Mouse (Mus musculus) intestine, embryonic 14.5 days (tissue): ENCODE data around the gene Hoxd12. TPM values are rescaled to one million over a fixed set of nuclear protein-coding genes. Genes with fewer than 3 reads are reported as not detected.

Source experiments
- ATAC-seq: fragments of 200-750 bp; cut with Nextera tagmentation; replicated peaks from 2 replicates; pipeline ENCODE4 v1.8.0; 2017; ENCODE audit warnings: low read depth, moderate number of reproducible peaks, moderate TSS enrichment, moderate library complexity; ENCODE audit not compliant: low FRiP score, low TSS enrichment
- DNase-seq: peaks from one replicate; pipeline ENCODE4 v3.0.0-alpha.2; 2018; ENCODE audit warnings: low spot score
- H3K27ac ChIP-seq: fragments of 300-500 bp; sonication (generic); 2 replicates; pipeline ENCODE4 v1.5.1; 2014; ENCODE audit warnings: low read depth, mild to moderate bottlenecking, control low read depth
- H3K27me3 ChIP-seq: fragments of 300-500 bp; sonication (generic); replicated peaks from 2 replicates; pipeline ENCODE4 v1.6.1; 2014; ENCODE audit warnings: low read length, control low read depth; ENCODE audit not compliant: control insufficient read depth, insufficient read depth
- H3K36me3 ChIP-seq: fragments of 300-500 bp; sonication (generic); 2 replicates; pipeline ENCODE4 v1.6.1; 2014; ENCODE audit warnings: low read length, control low read depth; ENCODE audit not compliant: control insufficient read depth, insufficient read depth
- H3K4me1 ChIP-seq: fragments of 300-500 bp; sonication (generic); replicated peaks from 2 replicates; pipeline ENCODE4 v1.6.1; 2014; ENCODE audit warnings: low read length, control low read depth, mixed read lengths; ENCODE audit not compliant: control insufficient read depth, insufficient read depth
- H3K4me2 ChIP-seq: fragments of 300-500 bp; sonication (generic); 2 replicates; pipeline ENCODE4 v1.6.1; 2014; ENCODE audit warnings: low read length
- H3K4me3 ChIP-seq: fragments of 300-500 bp; sonication (generic); 2 replicates; pipeline ENCODE4 v1.5.1; 2014; ENCODE audit warnings: low read depth, low read length, control low read depth, mixed read lengths
- H3K9ac ChIP-seq: fragments of 300-500 bp; sonication (generic); 2 replicates; pipeline ENCODE4 v1.6.1; 2014; ENCODE audit warnings: mild to moderate bottlenecking, low read length
- H3K9me3 ChIP-seq: fragments of 300-500 bp; sonication (generic); 2 replicates; pipeline ENCODE4 v1.6.1; 2016; ENCODE audit warnings: low read length, control low read depth; ENCODE audit not compliant: control insufficient read depth
- WGBS: fragments of 180-500 bp; shearing (Covaris S2); extraction: QIAGEN DNeasy Blood & Tissue Kit; methylation state at CpG from one replicate; pipeline ENCODE4 v1.1.7; 2014; 5-methylcytosine and 5-hydroxymethylcytosine counted together
- polyA plus RNA-seq: library from polyadenylated mRNA; unstranded; fragments of >200 nt; fragmentation: Nextera tagmentation; extraction: Ambion mirVana; gene quantifications from 2 replicates; pipeline ENCODE4 v1.2.1, GENCODE M21; 2014

Hoxd12 gene
- polyA plus RNA-seq, 1 experiment from 2014 or later = 0.34 TPM

DNA sequence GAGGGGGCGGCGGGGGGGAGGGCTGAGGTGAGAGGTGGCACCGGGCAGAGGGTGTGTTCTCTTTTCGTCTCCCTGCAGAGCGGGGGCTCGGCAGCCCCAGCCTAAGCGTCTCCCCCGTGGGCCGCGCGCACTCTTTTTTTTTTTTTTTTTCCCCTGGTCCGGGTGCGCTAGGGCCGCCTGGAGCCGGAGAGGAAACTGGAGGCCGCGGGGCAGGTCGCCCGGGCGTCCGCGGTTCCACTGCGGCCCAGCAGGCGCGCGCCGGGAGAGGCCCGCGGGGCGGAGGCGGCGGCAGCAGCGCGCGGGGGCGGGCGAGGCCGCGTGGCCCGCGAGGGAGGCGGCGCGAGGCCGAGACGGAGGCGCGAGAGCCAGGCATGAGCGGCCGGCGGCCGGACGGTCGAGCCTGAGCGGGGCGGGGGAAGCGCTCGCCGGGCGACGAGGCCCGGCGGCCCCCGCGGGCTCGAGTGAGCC, 30.2 kb downstream of the Hoxd12 start:
- H3K36me3 ChIP-seq = no peaks in the 10 kb centered on the region
- peaks cover 94% of the 10 kb centered on the region for H3K27me3 ChIP-seq
- WGBS = 0% methylated on average over 41 of the region's 66 CpGs
- H3K4me2 ChIP-seq = peak overlapping the region; percentile 64
- H3K27ac ChIP-seq = peak overlapping the region; percentile 82
- ATAC-seq = 0 out of 2 replicates have a peak, but pooled peaks have one; percentile 11
- no peaks in the 10 kb centered on the region for H3K9me3 ChIP-seq
- no peaks in the 10 kb centered on the region for H3K4me1 ChIP-seq
- peak overlapping the region; percentile 72 for H3K9ac ChIP-seq
- DNase-seq = no peak
- H3K4me3 ChIP-seq = peak overlapping the region; percentile 52

DNA sequence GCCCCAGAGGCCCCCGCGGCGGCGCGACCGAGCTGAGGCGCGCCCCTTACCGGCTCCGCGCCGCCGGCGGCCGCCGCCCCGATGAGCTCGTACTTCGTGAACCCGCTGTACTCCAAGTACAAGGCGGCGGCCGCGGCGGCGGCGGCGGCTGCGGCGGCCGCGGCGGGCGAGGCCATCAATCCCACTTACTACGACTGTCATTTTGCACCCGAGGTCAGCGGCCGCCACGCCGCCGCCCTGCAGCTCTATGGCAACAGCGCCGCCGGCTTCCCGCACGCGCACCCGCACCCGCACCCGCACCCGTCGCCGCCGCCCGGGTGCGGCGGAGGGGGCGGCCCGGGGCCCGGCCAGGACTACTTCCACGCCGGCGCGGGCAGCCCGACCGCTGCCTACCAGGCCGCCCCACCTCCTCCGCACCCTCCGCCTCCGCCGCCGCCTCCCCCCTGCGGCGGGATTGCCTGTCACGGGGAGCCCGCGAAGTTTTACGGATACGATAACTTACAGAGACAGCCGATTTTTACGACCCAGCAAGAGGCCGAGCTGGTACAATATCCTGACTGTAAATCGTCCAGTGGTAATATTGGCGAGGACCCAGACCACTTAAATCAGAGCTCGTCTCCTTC, 30.8 kb downstream of the Hoxd12 start:
- Histone ChIP-seq H3K4me3 (peak overlapping the region; percentile 52), H3K27me3 (peaks cover 93% of the 10 kb centered on the region), H3K4me1 (no peaks in the 10 kb centered on the region), H3K27ac (peak overlapping the region; percentile 82), H3K4me2 (peak overlapping the region; percentile 64), H3K9me3 (no peaks in the 10 kb centered on the region), H3K9ac (peak overlapping the region; percentile 72), H3K36me3 (no peaks in the 10 kb centered on the region)
- under 1% methylated on average over 63 of the region's 85 CpGs for WGBS
- ATAC-seq (peak; percentile 53), DNase-seq (no peak)

DNA sequence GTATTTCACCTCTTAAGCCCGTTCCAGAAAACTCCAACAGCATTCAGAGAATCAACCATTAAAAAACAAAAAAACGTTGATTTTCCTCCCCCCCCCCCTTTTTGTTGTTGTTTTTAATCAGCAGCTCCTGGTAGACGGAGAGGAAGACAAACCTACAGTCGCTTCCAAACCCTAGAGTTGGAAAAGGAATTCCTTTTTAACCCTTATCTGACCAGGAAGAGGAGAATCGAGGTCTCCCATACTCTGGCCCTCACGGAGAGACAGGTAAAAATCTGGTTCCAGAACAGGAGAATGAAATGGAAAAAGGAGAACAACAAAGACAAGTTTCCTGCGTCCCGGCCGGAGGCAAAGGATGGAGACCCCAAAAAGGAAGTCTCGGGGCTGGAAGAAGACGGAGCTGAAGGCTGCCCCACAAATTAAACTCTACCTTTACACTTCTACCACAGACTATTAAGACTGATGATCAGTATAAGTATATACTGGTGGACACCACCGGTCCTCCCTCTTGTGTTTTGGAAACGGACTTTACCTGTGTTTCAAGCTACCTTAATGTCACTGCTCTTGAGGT, 31.7 kb downstream of the Hoxd12 start:
- no peaks in the 10 kb centered on the region for H3K9me3 ChIP-seq
- H3K36me3 ChIP-seq = no peaks in the 10 kb centered on the region
- peak overlapping the region; percentile 64 for H3K4me2 ChIP-seq
- peak overlapping the region; percentile 69 for H3K27ac ChIP-seq
- DNase-seq = no peak
- WGBS = 7% methylated on average over 13 of the region's 13 CpGs
- peaks cover 90% of the 10 kb centered on the region for H3K27me3 ChIP-seq
- no peak for ATAC-seq
- peak overlapping the region; percentile 52 for H3K4me3 ChIP-seq
- H3K4me1 ChIP-seq = no peaks in the 10 kb centered on the region
- peak overlapping the region; percentile 72 for H3K9ac ChIP-seq

DNA sequence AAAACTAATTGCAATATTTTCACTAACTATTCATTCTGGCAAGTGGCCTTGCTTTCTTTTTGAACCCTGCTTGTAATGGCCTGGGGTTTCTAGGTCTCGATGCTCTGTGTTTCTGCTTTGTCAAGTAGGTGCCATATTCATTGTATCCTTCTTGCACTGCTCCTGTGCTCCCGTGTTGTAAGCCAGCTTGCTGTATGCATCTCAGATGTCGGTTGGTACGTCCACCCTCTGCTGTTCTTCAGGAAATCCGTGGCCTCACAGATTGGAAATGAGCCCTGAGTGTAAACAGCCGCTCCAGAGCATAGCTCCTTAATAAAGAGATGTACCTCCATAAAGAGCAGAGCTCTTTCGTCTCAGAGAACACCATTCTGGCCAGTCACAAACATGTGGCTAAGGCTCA, 32.8 kb downstream of the Hoxd12 start:
- peaks cover 85% of the 10 kb centered on the region for H3K27me3 ChIP-seq
- DNase-seq = no peak
- 33% methylated on average over 7 of the region's 7 CpGs for WGBS
- H3K4me3 ChIP-seq = peak overlapping the region; percentile 52
- H3K4me1 ChIP-seq = no peaks in the 10 kb centered on the region
- no peaks in the 10 kb centered on the region for H3K9me3 ChIP-seq
- peak overlapping the region; percentile 64 for H3K4me2 ChIP-seq
- peak overlapping the region; percentile 34; the same call in 1 of the 2 replicates for H3K9ac ChIP-seq
- ATAC-seq = no peak
- H3K36me3 ChIP-seq = no peaks in the 10 kb centered on the region
- H3K27ac ChIP-seq = no peak overlapping the region

DNA sequence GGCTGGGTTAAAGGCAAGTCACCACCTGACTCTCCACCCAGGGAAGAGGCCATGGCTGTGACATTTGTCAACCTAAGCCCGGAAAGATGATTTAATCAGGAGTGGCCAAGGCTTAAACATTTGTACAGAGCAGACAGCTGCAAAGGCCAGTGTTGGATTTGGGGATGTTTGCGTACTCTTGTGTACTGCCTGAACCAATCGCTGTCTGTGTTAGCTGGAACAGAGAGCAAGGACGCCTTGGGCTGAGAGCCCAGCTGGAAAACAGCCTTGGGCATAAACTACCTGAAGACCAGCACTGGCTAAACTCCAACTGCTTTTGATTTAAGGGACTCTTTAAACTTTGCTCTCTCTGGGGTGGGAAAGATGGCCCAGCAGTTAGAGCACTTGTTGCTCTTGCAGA, 33.9 kb downstream of the Hoxd12 start:
- DNase-seq = no peak
- Histone ChIP-seq H3K27me3 (peaks cover 85% of the 10 kb centered on the region), H3K4me2 (no peak overlapping the region)

DNA sequence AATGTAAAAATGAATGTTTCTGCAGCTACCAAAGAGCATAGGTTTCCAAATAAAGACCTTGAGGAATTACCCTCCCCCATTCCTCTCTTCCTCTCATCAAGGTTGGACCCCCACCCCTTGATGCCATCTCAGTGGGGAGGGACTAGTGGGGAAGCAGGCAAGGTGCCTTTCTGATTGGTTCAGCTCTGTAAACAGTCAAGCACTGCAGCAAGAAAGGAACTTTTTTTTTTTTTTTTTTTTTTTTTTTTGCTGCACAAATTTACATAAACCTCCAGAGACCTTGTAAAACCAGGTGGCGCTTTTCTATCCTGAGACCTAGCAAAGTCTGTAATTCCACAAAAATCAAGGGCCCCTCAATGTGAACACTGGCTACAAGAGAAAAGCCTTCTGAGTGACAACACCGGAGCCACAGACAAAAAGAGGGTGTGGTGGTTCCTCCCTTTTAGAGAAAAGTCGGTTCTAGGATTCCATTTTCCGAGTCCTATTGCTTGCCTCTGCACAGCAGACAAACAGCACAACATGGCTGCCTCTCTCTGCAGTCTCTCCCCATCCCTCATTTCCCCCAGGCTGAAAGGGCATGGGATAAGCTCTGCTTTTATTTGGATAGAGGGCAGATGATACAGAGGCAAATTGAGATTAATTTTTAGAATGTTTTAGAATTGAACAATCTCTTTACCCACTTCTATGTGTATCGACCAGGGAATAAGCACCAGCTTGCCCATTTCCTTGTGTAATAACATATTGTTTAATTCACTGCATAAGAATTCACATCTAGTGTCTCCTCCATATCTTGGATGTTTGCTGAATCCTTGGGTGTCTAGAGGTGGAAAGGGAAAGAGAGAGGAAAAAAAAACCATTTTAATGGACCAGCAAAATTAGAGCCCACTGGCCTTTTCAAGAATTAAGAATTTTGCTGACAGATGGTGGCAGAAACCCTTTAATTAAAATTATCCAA, 34.9 kb downstream of the Hoxd12 start:
- Histone ChIP-seq H3K36me3 (no peaks in the 10 kb centered on the region), H3K4me2 (no peak overlapping the region), H3K27me3 (peaks cover 78% of the 10 kb centered on the region), H3K9me3 (no peaks in the 10 kb centered on the region), H3K4me3 (no peak overlapping the region), H3K9ac (no peak overlapping the region), H3K4me1 (no peaks in the 10 kb centered on the region), H3K27ac (no peak overlapping the region)
- WGBS = 21% methylated on average over 5 of the region's 5 CpGs
- DNase-seq (peak; percentile 59), ATAC-seq (no peak)

More for the DNA sequence above, 33.9 kb downstream of the Hoxd12 start:
- WGBS = 37% methylated on average over 4 of the region's 4 CpGs
- Histone ChIP-seq H3K27ac (no peak overlapping the region), H3K4me3 (no peak overlapping the region), H3K36me3 (no peaks in the 10 kb centered on the region), H3K4me1 (no peaks in the 10 kb centered on the region), H3K9ac (no peak overlapping the region), H3K9me3 (no peaks in the 10 kb centered on the region)
- ATAC-seq = no peak

DNA sequence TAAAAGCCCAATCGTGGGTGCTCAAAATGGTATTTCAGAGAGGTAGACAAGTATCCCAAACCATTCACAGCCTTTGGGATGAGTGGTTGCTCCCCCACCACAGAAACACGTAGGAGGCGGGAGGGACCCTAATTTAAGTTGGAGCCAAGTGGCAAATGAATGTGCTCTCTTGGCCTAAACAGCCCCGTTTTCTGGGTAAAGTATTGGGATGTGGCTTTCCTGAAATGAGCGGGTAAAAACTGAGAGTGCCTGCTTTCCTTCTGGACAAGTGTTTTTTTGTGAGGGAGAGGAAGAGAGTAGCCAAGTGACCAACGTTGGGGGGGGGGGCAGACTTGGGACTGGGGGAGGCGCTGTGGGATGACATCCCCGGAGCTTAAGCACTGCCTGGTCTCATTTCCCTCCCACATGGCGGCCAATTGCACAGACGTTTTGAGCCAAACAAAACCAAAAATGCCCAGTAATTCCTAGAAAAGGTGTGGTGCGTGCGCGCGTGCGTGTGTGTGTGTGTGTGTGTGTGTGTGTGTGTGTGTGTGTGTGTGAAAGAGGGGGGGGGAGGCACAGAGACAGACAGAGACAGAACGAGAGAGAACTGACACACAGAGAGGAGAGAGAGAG, 36.2 kb downstream of the Hoxd12 start:
- WGBS = 2% methylated on average over 16 of the region's 16 CpGs
- Histone ChIP-seq H3K36me3 (no peaks in the 10 kb centered on the region), H3K4me1 (0 out of 2 replicates have a peak, but pooled peaks cover 3% of the 10 kb centered on the region), H3K4me3 (peak overlapping the region; percentile 59), H3K9ac (no peak overlapping the region; the same call in 1 of the 2 replicates), H3K4me2 (peak overlapping the region; percentile 62), H3K27ac (no peak overlapping the region; the same call in 1 of the 2 replicates), H3K9me3 (no peaks in the 10 kb centered on the region), H3K27me3 (peaks cover 74% of the 10 kb centered on the region)
- ATAC-seq = no peak
- no peak for DNase-seq
